In the genomic region with DNA sequence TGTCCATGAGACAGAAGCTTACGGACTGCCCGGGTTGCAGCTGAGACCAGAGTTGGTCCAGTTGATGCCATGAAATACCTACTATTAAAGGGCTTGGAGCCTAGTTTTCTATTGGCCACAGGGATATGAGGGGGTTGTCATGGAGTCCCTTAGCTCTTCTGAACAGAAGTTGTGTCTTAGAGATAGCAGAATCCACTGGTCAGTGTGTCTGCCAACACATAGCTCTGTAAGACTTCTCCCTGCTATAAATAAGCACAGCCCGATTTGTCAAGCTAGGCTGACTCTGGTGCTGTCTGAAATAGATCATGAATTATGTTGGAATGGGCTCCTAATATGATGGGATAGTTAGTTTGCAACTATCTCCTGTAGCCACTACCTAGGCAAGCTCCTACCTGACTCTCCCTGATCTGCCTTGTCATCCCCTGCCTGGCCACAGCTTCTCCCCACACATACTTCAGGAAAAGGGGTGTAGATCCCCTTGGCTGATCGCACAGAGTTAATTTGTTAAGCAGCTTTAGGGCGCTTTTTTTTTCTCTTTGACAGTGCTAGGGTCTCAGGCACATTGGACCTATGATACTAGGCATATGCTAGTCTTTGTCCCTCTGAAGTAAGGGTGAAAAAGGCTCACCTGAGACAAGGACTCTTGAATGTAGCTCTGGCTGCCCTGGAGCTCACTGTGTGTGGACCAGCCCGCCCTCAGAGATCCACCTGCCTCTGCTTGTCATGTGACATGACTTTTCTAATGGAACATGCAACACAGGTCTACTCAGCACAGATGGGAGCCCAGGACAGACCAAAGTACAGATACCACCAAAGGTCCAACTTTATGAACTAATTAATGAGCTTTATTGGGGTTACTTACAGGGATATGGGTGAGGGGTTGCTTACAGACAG, we compare ENCODE assay signal across 9 mouse cellular contexts. TPM values are rescaled to one million over a fixed set of nuclear protein-coding genes. Genes with fewer than 3 reads are reported as not detected.
DNase-seq lines count a peak whose midpoint lies in the region; ATAC-seq and TF ChIP-seq lines count a peak whose summit lies in the region.
"Had no signal": no experiment of that assay in that cellular context is flagged by ENCODE, and none has a peak within 500 bp of the region (broad histone marks: within the 10 kb centered on the region; RNA-seq: fewer than 3 reads in every experiment).

No protein-coding gene starts in this region.

- WGBS in embryonic facial prominence, embryonic 15.5 days, result 72% methylated on average over 6 of the region's 6 CpGs
- 82% methylated on average over 6 of the region's 6 CpGs for WGBS in hindbrain, embryonic 15.5 days
- WGBS in liver, postnatal 0 days (ENCODE audit: insufficient replicate concordance), result 49% methylated on average over 6 of the region's 6 CpGs

- peak overlapping the region; percentile 82 for H3K27ac ChIP-seq in MEL (ENCODE audit: control insufficient read depth, low read depth, low read length)
- H3K27ac ChIP-seq in embryonic facial prominence, embryonic 15.5 days (replicated peaks), result no peak overlapping the region; the same call in 1 of the 2 replicates
- no peak overlapping the region for H3K27ac ChIP-seq in hindbrain, embryonic 15.5 days (replicated peaks)
- peak overlapping the region; percentile 81 for H3K27ac ChIP-seq in liver, postnatal 0 days (ENCODE audit: low read depth)

- intact Hi-C loops in left cerebral cortex, postnatal 14 days (cut with DNase I), result no loop called here

- H3K9ac ChIP-seq in MEL (ENCODE audit: control insufficient read depth, low read depth, low read length, poor library complexity, severe bottlenecking), result peak overlapping the region; percentile 95
- no peak overlapping the region for H3K9ac ChIP-seq in embryonic facial prominence, embryonic 15.5 days
- peak overlapping the region; percentile 45; the same call in 1 of the 2 replicates for H3K9ac ChIP-seq in hindbrain, embryonic 15.5 days
- peak overlapping the region; percentile 73 for H3K9ac ChIP-seq in liver, postnatal 0 days (replicated peaks)

- H3K4me3 ChIP-seq in MEL (ENCODE audit: control insufficient read depth in 1 of 2, insufficient read depth in 1 of 2, low read depth in 2 of 2, low read length in 2 of 2), result peak overlapping the region; percentile 87 to 98
- H3K4me3 ChIP-seq in embryonic facial prominence, embryonic 15.5 days (replicated peaks), result peak overlapping the region; percentile 60
- H3K4me3 ChIP-seq in hindbrain, embryonic 15.5 days, result peak overlapping the region; percentile 76
- H3K4me3 ChIP-seq in liver, postnatal 0 days (ENCODE audit: low read depth, low read length), result peak overlapping the region; percentile 68

- peaks cover 59% of the 10 kb centered on the region for H3K79me2 ChIP-seq in MEL (ENCODE audit: control insufficient read depth, insufficient read depth, low read length, poor library complexity)

- no peaks in the 10 kb centered on the region for H3K27me3 ChIP-seq in MEL (ENCODE audit: control insufficient read depth in 1 of 2, insufficient read depth in 2 of 2, low read length in 2 of 2)
- H3K27me3 ChIP-seq in embryonic facial prominence, embryonic 15.5 days, result no peaks in the 10 kb centered on the region
- no peaks in the 10 kb centered on the region for H3K27me3 ChIP-seq in hindbrain, embryonic 15.5 days
- H3K27me3 ChIP-seq in liver, postnatal 0 days (ENCODE audit: insufficient read depth, low read length), result no peaks in the 10 kb centered on the region

- TF ChIP-seq CTCF in MEL (IDR thresholded peaks at IDR 0.05 in 2 of 3, conservative IDR thresholded peaks at IDR 0.05 in 1 of 3; ENCODE audit: control insufficient read depth in 1 of 3, insufficient read depth in 1 of 3, low read depth in 2 of 3, low read length in 3 of 3, poor library complexity in 1 of 3, severe bottlenecking in 1 of 3), result no peak
- TF ChIP-seq CTCF in liver, postnatal 0 days (IDR thresholded peaks at IDR 0.05; ENCODE audit: low read depth), result no peak

- H3K36me3 ChIP-seq in MEL (ENCODE audit: control insufficient read depth in 1 of 2, insufficient read depth in 2 of 2, low read length in 2 of 2), result peaks cover 32 to 35% of the 10 kb centered on the region in 2 experiments
- H3K36me3 ChIP-seq in embryonic facial prominence, embryonic 15.5 days, result peaks cover 32% of the 10 kb centered on the region
- H3K36me3 ChIP-seq in hindbrain, embryonic 15.5 days, result peaks cover 18% of the 10 kb centered on the region
- peaks cover 47% of the 10 kb centered on the region for H3K36me3 ChIP-seq in liver, postnatal 0 days (replicated peaks; ENCODE audit: insufficient read depth, low read length)

- no peak for ATAC-seq in embryonic facial prominence, embryonic 15.5 days (ENCODE audit: insufficient number of reproducible peaks, low FRiP score, low TSS enrichment, low read depth)
- ATAC-seq in hindbrain, embryonic 15.5 days (ENCODE audit: low FRiP score, low read depth), result no peak
- ATAC-seq in liver, postnatal 0 days, result peak; percentile 25
- ATAC-seq in activated CD4-positive, CD25-positive, alpha-beta regulatory T cell, adult 4 months, result no peak

- no peak for TF ChIP-seq RAD21 in MEL (IDR thresholded peaks at IDR 0.05; ENCODE audit: low read depth, low read length)

- H3K4me1 ChIP-seq in MEL (ENCODE audit: control insufficient read depth in 1 of 2, insufficient read depth in 2 of 2, low read length in 2 of 2), result peaks cover 11 to 27% of the 10 kb centered on the region in 2 experiments
- H3K4me1 ChIP-seq in embryonic facial prominence, embryonic 15.5 days, result peaks cover 29% of the 10 kb centered on the region
- peaks cover 27% of the 10 kb centered on the region for H3K4me1 ChIP-seq in hindbrain, embryonic 15.5 days (replicated peaks)
- H3K4me1 ChIP-seq in liver, postnatal 0 days (ENCODE audit: insufficient read depth), result peaks cover 37% of the 10 kb centered on the region

- TF ChIP-seq POLR2A in MEL (IDR thresholded peaks at IDR 0.05; ENCODE audit: control insufficient read depth in 1 of 2, insufficient read depth in 1 of 2, low read depth in 1 of 2, low read length in 2 of 2, poor library complexity in 1 of 2), result no peak

- peak overlapping the region; percentile 74 for H3K4me2 ChIP-seq in embryonic facial prominence, embryonic 15.5 days (replicated peaks)
- H3K4me2 ChIP-seq in hindbrain, embryonic 15.5 days, result peak overlapping the region; percentile 79
- peak overlapping the region; percentile 83 for H3K4me2 ChIP-seq in liver, postnatal 0 days (ENCODE audit: low read depth, low read length)

- no peaks in the 10 kb centered on the region for H3K9me3 ChIP-seq in MEL (replicated peaks; ENCODE audit: insufficient read depth, low read length)
- no peaks in the 10 kb centered on the region for H3K9me3 ChIP-seq in embryonic facial prominence, embryonic 15.5 days (replicated peaks)
- no peaks in the 10 kb centered on the region for H3K9me3 ChIP-seq in hindbrain, embryonic 15.5 days
- no peaks in the 10 kb centered on the region for H3K9me3 ChIP-seq in liver, postnatal 0 days (ENCODE audit: low read length)

- no peak for TF ChIP-seq EP300 in MEL (IDR thresholded peaks at IDR 0.05; ENCODE audit: low read depth in 1 of 2, low read length in 2 of 2)
- no peak; the same call in 1 of the 2 replicates for TF ChIP-seq EP300 in liver, postnatal 0 days (IDR thresholded peaks at IDR 0.05; ENCODE audit: low read depth)

- DNase-seq in MEL (ENCODE audit: low read depth, low spot score), result peak; percentile 34
- DNase-seq in liver, postnatal 0 days, result no peak
- no peak for DNase-seq in testis, postnatal 10 days (ENCODE audit: low spot score)
- DNase-seq in left cerebral cortex, postnatal 14 days (ENCODE audit: low spot score in 2 of 2), result no peak
- DNase-seq in urinary bladder, adult 18-20 months (ENCODE audit: low spot score in 2 of 2), result no peak

RNA-seq across cellular contexts. Expression of gene Pabpc4, which starts 22.8 kb away (rescaled TPM):
- total RNA-seq in MEL (2012; rRNA removed), result 330 and 394 TPM in 2 replicates
- 100 to 1,000 TPM in 1 of 2 experiments, not detected in 1; 684 TPM for polyA plus RNA-seq in MEL (2012; ENCODE audit: insufficient read depth in 1 of 2, insufficient read length in 2 of 2, low read depth in 1 of 2, low replicate concordance in 2 of 2, missing spikeins in 1 of 2)
- 37.5 and 45.0 TPM in 2 replicates for polyA plus RNA-seq in embryonic facial prominence, embryonic 15.5 days (2015; fragmentation: Nextera tagmentation; extraction: Ambion mirVana)
- 27.7 and 32.2 TPM in 2 replicates for polyA plus RNA-seq in hindbrain, embryonic 15.5 days (2015; fragmentation: Nextera tagmentation; extraction: Ambion mirVana)
- polyA plus RNA-seq in liver, postnatal 0 days (2015; fragmentation: Nextera tagmentation; extraction: Ambion mirVana), result 31.5 and 33.2 TPM in 2 replicates
- 10 to 100 TPM; 37.2 to 39.2 TPM for total RNA-seq in left cerebral cortex, postnatal 14 days (2021)
- 10 to 100 TPM; 15.3 to 22.6 TPM for polyA plus RNA-seq in activated CD4-positive, CD25-positive, alpha-beta regulatory T cell, adult 4 months (2017; shearing (Covaris generic))

RNA-seq across cellular contexts. Expression of gene Oxct2a, which starts 38.5 kb away (rescaled TPM):
- total RNA-seq in MEL (2012; rRNA removed), result not detected in 2 replicates
- under 1 TPM in 1 of 2 experiments, not detected in 1; 0.04 TPM for polyA plus RNA-seq in MEL (2012; ENCODE audit: insufficient read depth in 1 of 2, insufficient read length in 2 of 2, low read depth in 1 of 2, low replicate concordance in 2 of 2, missing spikeins in 1 of 2)
- polyA plus RNA-seq in embryonic facial prominence, embryonic 15.5 days (2015; fragmentation: Nextera tagmentation; extraction: Ambion mirVana), result 0.14 and 0.21 TPM in 2 replicates
- polyA plus RNA-seq in hindbrain, embryonic 15.5 days (2015; fragmentation: Nextera tagmentation; extraction: Ambion mirVana), result not detected in 2 replicates
- not detected in 2 replicates for polyA plus RNA-seq in liver, postnatal 0 days (2015; fragmentation: Nextera tagmentation; extraction: Ambion mirVana)
- total RNA-seq in left cerebral cortex, postnatal 14 days (2021), result not detected
- polyA plus RNA-seq in activated CD4-positive, CD25-positive, alpha-beta regulatory T cell, adult 4 months (2017; shearing (Covaris generic)), result not detected
- total RNA-seq: neutrophil, adult 5-6 weeks had no signal

RNA-seq across cellular contexts. Expression of gene Heyl, which starts 51.6 kb away (rescaled TPM):
- total RNA-seq in MEL (2012; rRNA removed), result not detected in 2 replicates
- polyA plus RNA-seq in MEL (2012; ENCODE audit: insufficient read depth in 1 of 2, insufficient read length in 2 of 2, low read depth in 1 of 2, low replicate concordance in 2 of 2, missing spikeins in 1 of 2), result not detected
- 15.6 and 16.8 TPM in 2 replicates for polyA plus RNA-seq in embryonic facial prominence, embryonic 15.5 days (2015; fragmentation: Nextera tagmentation; extraction: Ambion mirVana)
- 6.4 and 6.5 TPM in 2 replicates for polyA plus RNA-seq in hindbrain, embryonic 15.5 days (2015; fragmentation: Nextera tagmentation; extraction: Ambion mirVana)
- polyA plus RNA-seq in liver, postnatal 0 days (2015; fragmentation: Nextera tagmentation; extraction: Ambion mirVana), result 0.78 and 0.81 TPM in 2 replicates
- total RNA-seq in left cerebral cortex, postnatal 14 days (2021), result 1 to 10 TPM; 6.4 to 7.1 TPM
- polyA plus RNA-seq in activated CD4-positive, CD25-positive, alpha-beta regulatory T cell, adult 4 months (2017; shearing (Covaris generic)), result not detected
- total RNA-seq: neutrophil, adult 5-6 weeks had no signal

RNA-seq across cellular contexts. Expression of gene Bmp8a, which starts 58.1 kb away (rescaled TPM):
- 0.19 and 0.23 TPM in 2 replicates for total RNA-seq in MEL (2012; rRNA removed)
- polyA plus RNA-seq in MEL (2012; ENCODE audit: insufficient read depth in 1 of 2, insufficient read length in 2 of 2, low read depth in 1 of 2, low replicate concordance in 2 of 2, missing spikeins in 1 of 2), result under 1 TPM in 1 of 2 experiments, not detected in 1; 0.43 TPM
- polyA plus RNA-seq in embryonic facial prominence, embryonic 15.5 days (2015; fragmentation: Nextera tagmentation; extraction: Ambion mirVana), result 5.8 and 5.9 TPM in 2 replicates
- polyA plus RNA-seq in hindbrain, embryonic 15.5 days (2015; fragmentation: Nextera tagmentation; extraction: Ambion mirVana), result 0.21 and 0.23 TPM in 2 replicates
- 0.11 and 0.21 TPM in 2 replicates for polyA plus RNA-seq in liver, postnatal 0 days (2015; fragmentation: Nextera tagmentation; extraction: Ambion mirVana)
- total RNA-seq in left cerebral cortex, postnatal 14 days (2021), result under 1 TPM; 0.24 to 0.30 TPM
- polyA plus RNA-seq in activated CD4-positive, CD25-positive, alpha-beta regulatory T cell, adult 4 months (2017; shearing (Covaris generic)), result not detected
- total RNA-seq: neutrophil, adult 5-6 weeks had no signal

Comparison
In these comparisons a context has a peak if more than half of its experiments do, and no peak if none do; other contexts are left out.
1. H3K27ac ChIP-seq: peak in MEL (single experiment) and liver, postnatal 0 days (single experiment); none in embryonic facial prominence, embryonic 15.5 days (single experiment) and hindbrain, embryonic 15.5 days (single experiment).
2. Peak in every context shown above with its lines, with median percentiles within 50 percentile points of each other: H3K4me3 ChIP-seq and H3K4me2 ChIP-seq.